Mouse (Mus musculus): ENCODE results near the gene Epb41l1. TPM values are rescaled to one million over a fixed set of nuclear protein-coding genes. Genes with fewer than 3 reads are reported as not detected.

The Epb41l1 gene
- total RNA-seq, 2 experiments from 2014 or later = 340 to 347 TPM

DNA sequence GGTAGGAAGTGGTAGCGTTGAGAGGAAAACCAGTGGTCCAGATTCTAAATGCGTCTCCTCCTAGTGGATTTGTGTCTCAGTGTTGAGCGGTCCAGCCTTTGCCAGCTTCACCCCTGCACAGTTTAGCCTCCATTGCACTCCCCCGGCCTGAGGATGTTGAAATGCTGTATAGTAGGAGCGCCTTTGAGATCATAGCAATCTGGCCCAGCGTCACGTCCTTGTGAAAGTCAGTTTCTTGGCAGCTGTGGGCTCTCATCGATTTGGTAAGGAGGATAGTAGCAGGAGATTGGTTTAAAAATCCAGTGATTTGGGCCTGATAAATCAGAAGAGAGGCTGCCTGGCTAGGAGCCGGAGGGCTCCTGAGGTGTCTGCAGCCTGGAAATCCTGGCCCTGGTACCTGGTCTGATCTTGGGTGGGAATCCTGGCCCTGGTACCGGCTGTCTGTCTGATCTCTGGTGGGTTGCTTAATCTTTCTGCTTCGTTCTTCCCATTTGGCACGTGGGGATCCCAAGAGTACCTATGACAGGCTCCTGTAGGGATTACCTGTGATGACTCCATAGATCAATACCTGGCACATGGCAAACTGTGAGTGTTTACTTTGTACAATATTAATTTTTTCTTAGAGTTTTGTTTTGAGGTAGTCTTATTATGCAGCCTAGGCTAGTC lies 65.5 kb downstream of the Epb41l1 start:
- no peak for TF ChIP-seq CTCF (conservative IDR thresholded peaks at IDR 0.05)
- no peak for DNase-seq (ENCODE audit: low spot score in 2 of 2)
- Histone ChIP-seq H3K4me3 (no peak overlapping the region), H3K27ac (peak overlapping the region; percentile 37; the same call in 1 of the 2 replicates)

GRCm38 (mm10) chr2:156487589-156488160 lies 67.0 kb downstream of the Epb41l1 start:
- Histone ChIP-seq H3K4me3 (no peak overlapping the region), H3K27ac (peak overlapping the region; percentile 69)
- no peak for TF ChIP-seq CTCF (conservative IDR thresholded peaks at IDR 0.05)
- no peak for DNase-seq (ENCODE audit: low spot score in 2 of 2)

DNA sequence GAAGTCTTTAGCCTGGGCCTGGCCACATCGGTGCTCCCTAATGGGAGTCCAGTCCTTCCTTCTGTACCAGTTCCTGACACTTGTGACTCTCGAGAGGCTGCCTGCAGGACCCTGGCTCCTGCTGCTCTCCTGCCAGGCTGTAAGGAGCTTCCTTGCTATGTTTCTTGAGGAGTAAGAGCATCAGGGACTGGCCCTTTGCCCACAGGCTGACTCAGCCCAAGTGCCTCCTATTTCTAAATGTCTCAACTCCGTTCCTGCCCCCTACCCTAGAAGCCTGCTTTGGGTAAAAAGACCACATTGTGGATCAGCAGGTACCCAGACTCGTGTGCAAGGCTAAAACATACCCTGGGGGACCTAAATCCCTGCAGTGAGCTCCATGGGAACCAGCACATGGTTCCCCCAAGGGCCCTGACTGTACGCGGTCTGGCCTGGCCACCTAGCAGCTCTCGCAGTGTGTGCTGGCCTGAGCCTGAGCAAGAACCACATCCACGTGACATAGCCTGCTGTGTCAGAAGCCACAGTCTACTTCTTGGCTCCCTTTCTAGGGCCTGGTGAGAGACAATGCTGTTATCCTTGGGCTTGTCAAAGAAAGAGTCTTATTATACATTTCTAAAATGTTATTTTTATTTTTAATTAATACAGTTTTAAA lies 67.6 kb downstream of the Epb41l1 start:
- no peak for DNase-seq (ENCODE audit: low spot score in 2 of 2)
- no peak for TF ChIP-seq CTCF (conservative IDR thresholded peaks at IDR 0.05)
- peak overlapping the region; percentile 69 for H3K27ac ChIP-seq

GRCm38 (mm10) chr2:156490176-156490575 lies 69.5 kb downstream of the Epb41l1 start:
- no peak for TF ChIP-seq CTCF (conservative IDR thresholded peaks at IDR 0.05)
- H3K4me3 ChIP-seq = peak overlapping the region; percentile 30
- DNase-seq (ENCODE audit: low spot score in 2 of 2) = peak in 1 of 2 experiments; percentile 41
- H3K27ac ChIP-seq = peak overlapping the region; percentile 84

More for the DNA sequence above, 67.6 kb downstream of the Epb41l1 start:
- no peak overlapping the region for H3K4me3 ChIP-seq

- Histone ChIP-seq H3K4me3 (no peak overlapping the region), H3K27ac (no peak overlapping the region)
- no peak for TF ChIP-seq CTCF (conservative IDR thresholded peaks at IDR 0.05)
- DNase-seq (ENCODE audit: low spot score in 2 of 2) = no peak
These were observed 71.1 kb downstream of the Epb41l1 start for GRCm38 (mm10) chr2:156491796-156492195.

DNA sequence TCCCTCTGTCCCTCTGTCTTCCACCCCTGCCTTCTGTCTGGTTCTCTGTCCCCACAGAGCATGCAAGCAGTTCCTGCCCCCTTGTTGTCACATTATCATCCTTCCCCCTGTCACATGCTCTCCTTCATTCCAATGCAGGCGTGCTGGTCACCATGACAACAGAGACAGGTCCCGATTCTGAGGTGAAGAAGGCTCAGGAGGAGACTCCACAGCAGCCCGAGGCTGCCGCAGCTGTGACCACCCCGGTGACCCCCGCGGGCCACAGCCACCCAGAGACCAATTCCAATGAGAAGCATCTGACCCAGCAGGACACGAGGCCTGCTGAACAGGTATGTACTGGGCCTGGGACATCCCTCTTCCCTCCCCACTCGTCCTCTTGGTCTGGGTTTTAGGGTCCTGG lies 73.1 kb downstream of the Epb41l1 start:
- no peak overlapping the region for H3K4me3 ChIP-seq
- no peak for TF ChIP-seq CTCF (conservative IDR thresholded peaks at IDR 0.05)
- peak overlapping the region; percentile 55 for H3K27ac ChIP-seq
- no peak for DNase-seq (ENCODE audit: low spot score in 2 of 2)

GRCm38 (mm10) chr2:156494465-156494864 lies 73.8 kb downstream of the Epb41l1 start:
- H3K4me3 ChIP-seq = no peak overlapping the region
- DNase-seq (ENCODE audit: low spot score in 2 of 2) = no peak

GRCm38 (mm10) chr2:156494875-156495274 lies 74.2 kb downstream of the Epb41l1 start:
- no peak for DNase-seq (ENCODE audit: low spot score in 2 of 2)
- Histone ChIP-seq H3K4me3 (no peak overlapping the region), H3K27ac (peak overlapping the region; percentile 55; the same call in 1 of the 2 replicates)
- TF ChIP-seq CTCF (conservative IDR thresholded peaks at IDR 0.05) = no peak

More at GRCm38 (mm10) chr2:156494465-156494864, 73.8 kb downstream of the Epb41l1 start:
- peak overlapping the region; percentile 55; the same call in 1 of the 2 replicates for H3K27ac ChIP-seq
- TF ChIP-seq CTCF (conservative IDR thresholded peaks at IDR 0.05) = no peak

- TF ChIP-seq CTCF (conservative IDR thresholded peaks at IDR 0.05) = no peak
- Histone ChIP-seq H3K27ac (peak overlapping the region; percentile 32; the same call in 1 of the 2 replicates), H3K4me3 (no peak overlapping the region)
- DNase-seq (ENCODE audit: low spot score in 2 of 2) = no peak
These were observed 76.3 kb downstream of the Epb41l1 start for GRCm38 (mm10) chr2:156496816-156497566.

GRCm38 (mm10) chr2:156497915-156498314 lies 77.2 kb downstream of the Epb41l1 start:
- TF ChIP-seq CTCF (conservative IDR thresholded peaks at IDR 0.05) = peak; percentile 90
- Histone ChIP-seq H3K27ac (no peak overlapping the region; the same call in 1 of the 2 replicates), H3K4me3 (no peak overlapping the region)
- DNase-seq (ENCODE audit: low spot score in 2 of 2) = peak in 1 of 2 experiments; percentile 69

GRCm38 (mm10) chr2:156501025-156501424 lies 80.3 kb downstream of the Epb41l1 start:
- TF ChIP-seq CTCF (conservative IDR thresholded peaks at IDR 0.05) = no peak
- Histone ChIP-seq H3K4me3 (no peak overlapping the region), H3K27ac (no peak overlapping the region)
- DNase-seq (ENCODE audit: low spot score in 2 of 2) = no peak

DNA sequence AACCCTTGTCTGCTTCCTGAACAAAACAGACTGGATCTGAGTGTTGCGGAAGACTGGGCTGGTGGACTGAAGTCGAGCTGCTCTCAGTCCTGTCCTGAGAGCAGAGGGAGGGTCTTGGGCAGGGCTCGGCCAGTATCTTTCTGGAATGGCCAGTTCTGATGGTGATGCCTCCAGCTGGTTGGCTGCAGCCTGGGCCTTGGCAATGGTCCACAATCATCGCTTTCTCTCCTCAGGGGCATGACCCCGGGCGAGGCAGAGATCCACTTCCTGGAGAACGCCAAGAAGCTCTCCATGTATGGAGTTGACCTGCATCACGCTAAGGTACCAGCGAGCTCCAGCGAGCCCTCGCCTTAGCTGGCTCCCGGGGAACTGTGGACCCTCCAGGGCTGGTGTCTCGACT lies 84.8 kb downstream of the Epb41l1 start:
- Histone ChIP-seq H3K27ac (no peak overlapping the region), H3K4me3 (no peak overlapping the region)
- DNase-seq (ENCODE audit: low spot score in 2 of 2) = no peak
- TF ChIP-seq CTCF (conservative IDR thresholded peaks at IDR 0.05) = no peak

- DNase-seq (ENCODE audit: low spot score in 2 of 2) = no peak
- TF ChIP-seq CTCF (conservative IDR thresholded peaks at IDR 0.05) = no peak
- Histone ChIP-seq H3K27ac (no peak overlapping the region), H3K4me3 (no peak overlapping the region)
These were observed 91.3 kb downstream of the Epb41l1 start for GRCm38 (mm10) chr2:156512028-156512427.

Data from layer of hippocampus, adult 2 months (tissue).